Mouse (Mus musculus): ENCODE results near the gene Dnajc11. TPM values are rescaled to one million over a fixed set of nuclear protein-coding genes. Genes with fewer than 3 reads are reported as not detected.

The Dnajc11 gene
- total RNA-seq (2021): 10 to 100 TPM; 62.0 to 63.1 TPM

DNA sequence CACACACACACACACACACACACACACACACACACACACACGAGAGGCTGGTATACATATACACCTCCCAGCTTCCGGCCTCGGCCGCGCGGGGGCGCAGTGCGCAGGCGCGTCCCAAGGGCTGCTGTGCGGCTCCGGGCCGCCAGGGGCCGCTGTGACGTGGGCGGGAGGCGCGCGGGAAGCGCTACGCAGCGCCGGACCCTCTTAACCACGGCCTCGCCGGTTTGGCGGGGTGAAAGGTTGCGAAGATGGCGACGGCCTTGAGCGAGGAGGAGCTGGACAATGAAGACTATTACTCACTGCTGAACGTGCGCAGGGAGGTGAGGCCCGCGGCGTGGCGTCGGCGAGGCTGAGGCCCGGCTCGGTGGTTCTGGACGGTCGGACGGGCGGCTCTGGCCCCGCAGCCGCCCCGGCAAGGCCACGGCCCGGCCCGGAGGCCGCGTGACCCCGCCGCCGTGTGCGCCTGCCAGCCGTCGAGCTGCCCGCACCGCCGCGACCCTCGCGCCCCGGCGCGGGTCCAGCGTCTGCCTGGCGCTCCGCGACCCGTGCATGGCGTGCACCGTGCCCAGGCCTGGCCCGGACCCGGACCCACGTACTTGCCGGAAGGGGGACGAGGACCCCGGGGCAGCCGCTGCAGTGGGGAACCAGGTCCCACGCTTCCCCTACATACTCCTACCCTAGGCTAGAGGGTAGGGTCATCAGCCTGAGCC is at the start of gene Dnajc11:
Dnajc11 (plus strand) TSS at position 187 of the 710 bp plus-strand sequence.
- DNase-seq: peak; percentile 93 to 94

DNA sequence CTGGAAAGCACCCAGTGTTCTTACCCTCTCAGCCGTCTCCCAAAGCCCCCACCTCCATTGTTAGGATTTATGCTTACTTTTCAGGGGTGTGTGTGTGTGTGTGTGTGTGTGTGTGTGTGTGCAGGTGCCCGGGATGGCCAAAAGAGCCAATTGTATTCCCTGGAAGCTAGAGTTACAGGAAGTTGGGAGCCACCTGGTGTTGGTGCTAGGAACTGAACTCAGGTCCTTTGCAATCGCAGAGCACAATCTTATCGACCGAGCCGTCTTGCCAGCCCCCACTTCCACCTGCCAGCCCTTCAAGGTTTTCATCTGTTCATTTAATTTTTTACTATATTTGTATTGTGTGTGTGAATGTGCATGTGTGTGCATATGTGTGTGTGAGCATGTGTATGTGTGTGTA is 40.2 kb upstream of the Dnajc11 start:
- DNase-seq: no peak

DNA sequence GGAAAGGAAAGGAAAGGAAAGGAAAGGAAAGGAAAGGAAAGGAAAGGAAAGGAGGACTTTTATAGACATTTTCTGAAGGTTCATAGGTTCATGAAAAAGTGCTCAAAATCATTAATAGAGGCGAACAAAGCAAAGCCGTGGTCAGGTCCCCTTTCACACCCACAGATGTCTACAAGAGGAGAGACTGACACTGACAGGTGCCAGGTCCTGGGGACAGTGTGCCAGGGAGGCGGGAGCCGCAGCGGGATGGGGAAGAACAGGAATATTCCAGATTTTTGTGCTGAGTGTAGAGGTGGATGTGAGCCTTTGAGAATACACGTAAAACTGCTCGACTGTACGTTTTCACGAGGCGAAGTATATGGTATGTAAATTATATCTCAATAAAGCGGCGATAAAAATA is 38.6 kb upstream of the Dnajc11 start:
- DNase-seq: no peak

DNA sequence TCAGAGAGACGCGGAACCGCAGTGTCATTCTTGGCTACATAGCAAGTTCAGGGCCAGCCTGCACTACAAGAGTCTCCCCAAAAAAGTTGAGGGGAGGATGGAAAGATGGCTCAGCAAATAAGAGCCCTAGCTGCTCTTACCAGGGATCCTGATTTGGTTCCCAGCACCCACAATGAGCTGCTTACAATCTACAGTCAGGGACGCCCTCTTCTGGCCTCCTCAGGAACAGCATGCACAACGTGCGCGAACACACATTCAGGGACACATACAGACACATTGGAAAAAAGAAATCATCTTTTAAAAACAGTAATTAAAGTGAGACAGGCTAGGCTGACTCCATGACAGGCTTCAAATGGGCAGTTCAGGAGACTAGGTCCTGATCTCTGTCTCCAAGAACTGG is 37.9 kb upstream of the Dnajc11 start:
- DNase-seq: no peak

DNA sequence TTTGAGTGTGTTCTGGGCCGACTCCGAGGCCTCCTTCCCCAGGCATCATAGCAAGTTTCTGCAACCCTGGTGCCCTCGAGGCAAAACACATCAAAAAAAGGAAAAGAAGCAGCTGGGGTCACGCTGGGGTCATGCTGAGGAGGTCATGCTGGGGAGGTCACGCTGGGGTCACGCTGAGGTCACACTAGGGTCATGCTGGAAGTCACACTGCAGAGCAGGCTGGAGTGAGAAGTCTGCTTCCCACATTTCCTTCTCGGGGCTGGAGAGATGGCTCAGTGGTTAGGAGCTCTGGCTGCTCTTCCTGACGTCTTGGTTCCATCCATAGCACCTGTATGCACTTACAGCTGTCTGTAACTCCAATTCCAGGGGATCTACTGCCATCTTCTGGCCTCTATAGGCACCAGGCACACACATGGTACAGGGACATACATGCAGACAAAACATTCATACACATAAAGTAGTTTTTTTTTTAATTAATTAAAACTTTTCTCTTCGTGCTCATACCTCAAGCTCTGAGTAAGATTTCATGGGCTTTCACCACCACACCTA is 36.3 kb upstream of the Dnajc11 start:
- no peak for DNase-seq

DNA sequence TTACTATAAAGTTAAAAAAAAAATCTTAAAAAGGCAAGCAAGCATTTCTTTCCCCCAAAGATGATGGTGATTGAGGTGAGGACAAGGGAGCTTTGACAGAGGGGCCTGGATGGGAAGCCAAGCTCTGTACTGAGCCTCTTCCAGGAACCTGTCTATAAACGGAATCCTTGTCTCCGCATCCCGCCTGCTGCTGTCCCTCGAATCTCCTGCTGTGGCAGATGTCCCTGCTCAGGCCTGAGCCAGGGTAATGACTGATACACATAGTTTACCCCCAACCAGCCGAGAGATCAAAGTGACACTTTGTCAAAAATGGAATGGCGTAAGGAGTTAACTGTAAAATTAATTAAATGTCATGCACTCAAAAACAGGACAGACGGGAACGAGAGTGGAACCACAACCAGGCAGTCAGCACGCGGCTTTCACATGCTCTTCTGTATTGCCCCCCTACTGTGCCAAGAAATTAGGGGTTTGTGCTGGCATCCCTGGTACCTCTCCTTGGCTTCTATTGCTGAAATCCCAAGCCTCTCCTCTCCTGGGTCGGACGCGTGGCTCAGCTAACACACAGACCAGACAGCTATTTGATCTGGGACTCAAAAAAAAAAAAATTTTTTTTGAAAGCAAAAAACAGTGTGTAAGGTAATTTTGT is 34.8 kb upstream of the Dnajc11 start:
- DNase-seq: no peak

DNA sequence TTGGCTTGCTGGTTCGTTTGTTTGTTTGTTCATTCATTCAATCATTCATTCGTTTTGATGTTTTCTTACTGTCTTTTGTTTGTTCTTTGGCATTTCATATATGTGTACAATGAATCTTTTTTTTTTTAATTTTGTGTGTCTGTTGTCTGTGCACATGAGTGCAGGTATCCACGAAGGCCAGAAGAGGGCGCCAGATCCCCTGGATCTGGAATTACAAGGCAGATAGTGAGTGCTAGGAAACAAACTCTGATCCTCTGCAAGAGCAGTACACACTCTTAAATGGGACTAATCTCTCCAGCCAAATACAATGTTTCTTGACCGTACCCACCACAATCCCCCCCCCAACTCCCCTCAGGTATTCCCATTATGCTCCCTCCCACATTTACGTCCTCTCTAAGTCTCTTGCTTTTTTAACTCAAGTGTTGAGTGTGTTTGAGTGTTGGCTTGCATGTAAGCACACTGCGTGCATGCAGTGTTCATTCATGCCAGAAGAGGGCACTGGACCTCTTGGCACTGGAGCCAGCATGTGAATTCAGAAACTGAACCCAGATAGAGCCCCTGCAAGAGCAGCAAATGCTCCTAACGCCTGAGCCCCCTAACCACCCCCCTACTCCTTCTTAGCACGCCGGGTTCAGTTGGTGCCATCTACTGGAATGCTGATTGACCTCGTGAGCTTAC is 33.6 kb upstream of the Dnajc11 start:
- no peak for DNase-seq

DNA sequence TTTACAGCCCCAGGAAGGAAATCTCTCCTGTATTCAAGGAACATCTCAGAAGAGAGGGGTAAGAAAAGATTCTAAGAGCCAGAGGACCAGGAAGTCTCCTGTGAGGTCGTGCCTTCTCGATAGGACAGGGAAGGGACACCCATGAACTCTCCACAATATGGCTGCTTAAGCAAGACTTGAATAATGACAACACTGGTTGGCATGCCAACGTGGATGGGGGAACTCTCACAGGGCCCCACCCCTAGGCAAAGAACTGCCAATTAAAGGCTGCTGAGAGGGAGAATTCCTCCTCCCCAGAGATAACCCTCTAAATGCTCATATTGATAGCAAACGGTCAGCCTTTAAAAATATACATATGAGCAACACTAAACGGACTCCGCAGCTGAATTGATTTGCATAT is 32.8 kb upstream of the Dnajc11 start:
- no peak for DNase-seq

DNA sequence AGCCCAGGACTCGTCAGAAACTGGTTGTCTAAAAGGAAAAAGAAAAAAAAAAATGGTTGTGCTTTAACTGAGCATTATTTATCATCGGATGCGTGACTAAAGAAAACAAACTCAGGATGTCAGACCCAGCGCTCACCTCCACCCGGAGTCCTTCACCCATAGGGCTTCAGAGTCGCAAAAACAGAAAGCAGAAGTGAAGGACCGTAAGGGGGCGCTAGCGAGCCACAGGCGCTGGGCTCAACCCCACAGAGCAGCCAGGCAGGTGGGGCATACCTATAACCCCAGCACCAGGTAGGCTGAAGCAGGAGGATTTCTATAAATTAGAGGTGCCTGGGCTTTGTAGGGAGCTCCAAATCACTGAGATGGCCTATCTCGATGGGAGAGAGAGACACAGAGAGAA is 32.1 kb upstream of the Dnajc11 start:
- no peak for DNase-seq

DNA sequence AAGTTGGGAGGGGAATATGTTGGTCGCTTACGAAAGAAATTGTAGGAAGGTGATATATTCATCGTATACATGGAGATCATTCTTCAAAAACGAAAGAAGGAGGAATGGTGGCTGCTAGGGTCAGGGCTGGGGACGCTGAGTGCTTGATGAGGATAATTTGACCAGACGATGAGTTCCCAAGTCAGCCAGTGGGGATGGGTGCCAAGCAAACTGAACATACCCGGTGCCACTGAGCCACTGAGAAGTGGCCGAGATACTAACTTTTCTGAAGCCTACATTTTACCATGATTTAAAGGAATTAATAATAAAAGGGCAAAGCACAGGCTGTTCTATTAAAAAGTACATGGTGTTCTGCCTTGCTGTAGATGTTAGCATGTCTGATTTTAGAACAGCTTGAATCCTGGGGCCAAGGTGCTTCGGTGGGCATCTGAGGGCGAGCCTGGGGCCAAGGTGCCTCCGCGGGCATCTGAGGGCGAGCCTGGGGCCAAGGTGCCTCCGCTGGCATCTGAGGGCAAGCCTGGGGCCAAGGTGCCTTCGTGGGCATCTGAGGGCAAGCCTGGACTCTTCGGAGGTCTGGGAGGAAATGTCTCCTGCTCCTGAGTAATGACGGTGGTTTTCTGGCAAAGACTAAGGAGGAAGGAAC is 31.3 kb upstream of the Dnajc11 start:
- DNase-seq: no peak

DNA sequence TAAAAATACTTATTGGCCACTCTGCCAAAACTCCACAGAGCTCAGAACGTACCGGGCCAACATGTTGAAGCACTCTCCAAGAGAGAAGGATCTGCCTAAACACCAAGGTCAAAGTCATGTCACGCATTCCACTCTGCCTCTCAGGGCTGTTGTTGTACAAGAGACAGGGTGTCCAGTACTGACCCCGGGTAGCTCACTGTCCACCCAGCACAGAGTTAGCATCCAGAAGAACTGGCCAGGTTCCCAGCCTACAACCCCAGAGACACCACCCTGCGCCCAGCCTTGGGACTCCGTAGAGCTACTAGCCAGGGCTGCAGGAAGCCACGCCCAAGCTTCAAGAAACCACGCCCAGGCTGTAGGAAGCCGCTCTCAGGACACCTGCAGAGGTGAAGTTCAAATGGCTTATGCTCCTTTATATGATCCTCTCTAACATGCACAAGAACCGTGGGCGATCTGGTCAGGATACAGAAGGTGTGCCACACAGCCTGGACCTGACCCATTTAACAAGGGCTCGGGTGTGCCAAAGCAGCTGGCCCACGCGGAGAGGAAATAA is 30.7 kb upstream of the Dnajc11 start:
- no peak for DNase-seq

DNA sequence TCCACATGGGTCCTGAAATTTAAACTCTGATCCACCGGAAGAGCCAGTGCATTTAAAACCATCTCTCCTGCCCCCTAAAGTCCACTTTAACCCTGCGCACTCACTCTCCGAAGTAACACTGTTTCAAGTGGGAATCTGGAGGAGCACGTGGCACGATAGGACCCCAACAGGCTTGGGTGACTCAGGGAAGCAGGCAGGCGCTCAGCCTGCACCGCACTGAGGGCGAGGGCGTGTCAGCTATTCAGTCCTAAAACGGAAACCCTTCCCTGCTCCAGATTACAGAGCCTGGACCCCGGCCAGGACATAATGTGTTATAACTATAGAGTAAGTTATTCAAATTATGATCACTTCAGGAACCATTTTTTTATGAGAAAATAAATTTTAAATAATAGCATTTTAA is 29.4 kb upstream of the Dnajc11 start:
- DNase-seq: no peak

DNA sequence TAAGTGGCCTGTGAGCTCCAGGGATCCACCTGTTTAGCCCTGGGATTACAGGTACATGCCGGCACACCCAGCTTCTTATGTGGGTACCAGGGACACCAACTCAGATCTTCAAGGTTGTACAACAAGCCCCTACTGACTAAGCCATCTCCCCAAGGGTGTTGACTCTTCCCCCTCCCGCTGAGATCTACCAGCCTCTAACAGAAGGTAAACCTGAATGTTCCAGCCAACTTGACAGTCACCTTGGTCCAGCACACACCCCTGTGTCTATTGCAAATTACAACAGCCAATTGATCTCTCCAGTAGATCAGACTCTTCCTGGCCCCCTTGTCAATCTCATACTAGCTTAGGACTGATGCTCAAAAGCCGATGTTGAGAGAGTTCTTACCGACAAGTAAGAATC is 27.9 kb upstream of the Dnajc11 start:
- DNase-seq: no peak

DNA sequence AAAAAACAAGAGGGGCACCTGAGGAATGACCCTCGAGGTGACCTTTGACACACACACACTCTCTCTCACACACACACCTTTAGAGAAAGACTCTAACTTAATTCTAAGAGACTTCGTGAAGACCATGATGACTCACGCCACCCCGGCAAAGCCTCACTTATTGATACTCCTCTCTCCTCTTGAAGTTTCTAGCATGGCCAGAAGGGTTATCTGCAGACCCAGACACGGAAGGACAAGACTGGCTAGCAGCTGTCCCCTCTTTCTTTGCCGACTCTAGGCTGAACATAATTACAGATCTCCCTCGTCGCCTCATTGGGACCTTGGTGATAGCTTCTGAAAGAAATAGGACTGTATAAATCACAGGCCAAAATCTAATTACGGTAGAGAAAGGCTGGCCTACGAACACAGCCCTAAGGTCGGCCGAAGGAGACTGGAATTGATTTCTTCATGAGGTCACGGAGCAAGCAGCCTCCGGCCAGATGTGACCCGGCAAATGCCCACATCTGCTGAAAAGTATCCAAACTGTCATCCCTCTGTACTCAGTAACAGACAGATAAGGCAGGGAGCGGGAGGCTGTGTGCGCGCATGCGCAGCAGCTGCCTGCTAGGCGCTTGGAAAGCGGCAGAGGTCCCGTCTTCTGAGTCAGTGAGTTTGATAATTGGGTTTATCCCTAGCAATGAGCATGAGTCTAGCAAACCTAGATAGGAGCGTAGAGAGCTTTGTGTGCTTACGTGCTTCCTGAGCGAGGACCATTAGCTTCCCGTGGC is 25.7 kb upstream of the Dnajc11 start:
- DNase-seq: no peak

DNA sequence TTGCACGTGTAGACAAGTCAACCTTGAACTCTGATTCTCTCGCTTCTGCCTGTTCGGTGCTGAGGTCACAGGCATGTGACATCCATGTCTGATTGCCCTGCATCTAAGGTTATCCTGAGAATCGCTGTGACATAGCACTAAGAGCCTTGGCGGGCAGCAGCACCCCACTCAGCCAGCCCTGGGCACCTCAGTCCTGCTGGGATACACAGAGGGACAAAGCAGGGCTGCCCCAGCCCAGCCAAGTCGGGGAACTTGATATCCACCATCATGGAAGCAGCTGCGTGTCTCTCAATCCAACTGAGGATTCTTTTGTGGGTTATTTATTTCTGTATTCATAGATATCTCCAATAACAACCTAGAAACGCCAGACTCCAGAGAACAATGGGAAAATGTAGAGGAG is 24.7 kb upstream of the Dnajc11 start:
- no peak for DNase-seq

DNA sequence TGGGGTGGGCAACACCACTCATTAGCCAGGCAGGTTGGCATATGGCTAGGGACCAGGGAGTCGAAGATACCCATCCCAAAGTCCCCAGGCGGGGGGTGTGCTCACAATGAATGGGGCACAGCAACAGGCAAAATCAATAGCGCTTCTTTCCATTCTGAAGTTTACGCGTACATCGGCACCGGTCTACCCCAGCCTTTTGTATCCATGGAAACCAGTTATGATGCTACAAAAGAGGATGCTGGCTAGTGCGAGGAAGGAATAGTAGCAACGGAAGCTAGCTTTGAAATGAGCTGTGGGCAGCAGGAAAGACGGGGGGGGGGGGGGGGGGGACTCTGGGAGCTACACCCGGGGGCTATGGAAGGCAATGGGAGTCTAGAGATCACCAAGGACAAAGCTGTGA is 17.2 kb upstream of the Dnajc11 start:
- no peak for DNase-seq

DNA sequence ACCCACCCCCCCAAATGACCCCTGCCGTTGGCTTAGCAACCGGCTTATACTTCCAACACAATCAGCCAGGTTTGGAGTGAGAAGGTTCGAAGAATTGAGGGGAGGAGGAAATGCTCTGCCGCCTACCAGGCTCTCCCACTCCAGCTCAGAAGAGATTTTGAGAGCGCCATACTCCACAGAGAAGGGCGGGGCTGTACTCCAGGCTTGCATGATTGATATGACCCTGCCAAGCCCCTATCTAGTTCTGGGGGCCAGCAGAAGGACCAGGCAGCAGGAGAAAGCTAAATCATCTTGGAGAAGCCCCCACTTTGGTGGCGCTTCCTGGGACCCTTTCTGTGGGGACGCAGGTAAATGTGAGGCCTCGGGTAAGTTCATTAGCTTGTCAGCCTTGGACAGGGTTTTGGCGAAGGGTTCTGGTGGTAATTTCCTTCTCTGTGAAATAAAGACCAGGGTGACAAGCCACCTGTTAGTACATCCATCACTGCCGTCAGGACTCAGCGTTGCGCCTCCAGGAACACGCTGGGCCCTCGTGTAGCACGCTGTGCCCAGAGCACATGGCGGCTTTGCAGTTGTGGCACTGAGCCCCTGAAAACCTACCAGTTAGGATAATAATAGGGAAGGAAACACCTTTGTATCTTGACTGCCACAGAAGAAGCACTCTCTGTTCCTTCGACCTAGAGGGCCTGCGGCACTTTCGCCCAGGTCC is 14.2 kb upstream of the Dnajc11 start:
- no peak for DNase-seq

DNA sequence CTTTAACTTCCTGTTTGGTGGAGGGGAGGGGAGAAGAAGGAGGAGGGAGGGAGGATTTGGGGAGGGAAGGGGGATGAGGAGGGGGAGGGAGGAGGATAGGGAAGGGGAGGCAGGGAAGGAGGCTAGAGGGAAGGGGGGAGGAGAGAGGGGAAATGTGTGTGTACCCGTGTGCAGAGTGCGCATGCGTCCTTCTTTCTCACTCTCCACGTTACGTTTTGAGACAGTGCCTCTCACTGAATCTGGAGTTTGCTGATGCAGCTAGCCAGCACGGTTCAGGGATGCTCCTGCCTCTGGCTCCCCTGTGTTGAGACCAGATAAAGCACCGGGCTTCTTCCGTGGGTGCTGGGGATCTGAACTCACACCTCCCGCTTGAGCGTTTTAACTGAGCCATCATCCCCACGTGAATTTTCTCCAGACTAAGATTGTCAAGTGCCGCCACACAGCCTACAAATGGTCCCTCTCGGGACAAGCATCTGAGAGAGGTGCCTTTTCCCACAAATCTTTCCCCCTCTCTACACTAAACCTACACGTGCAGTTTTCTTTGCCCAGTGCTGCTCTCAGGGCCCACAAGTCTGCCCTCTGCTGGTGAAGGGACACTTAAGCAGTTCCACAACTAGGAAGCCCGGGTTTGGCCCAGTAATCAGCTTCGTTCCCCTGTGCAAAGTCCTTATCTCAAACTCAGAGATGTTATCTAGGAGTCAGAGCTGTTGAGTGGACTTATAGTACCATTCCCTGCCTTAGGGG is 13.4 kb upstream of the Dnajc11 start:
- no peak for DNase-seq

DNA sequence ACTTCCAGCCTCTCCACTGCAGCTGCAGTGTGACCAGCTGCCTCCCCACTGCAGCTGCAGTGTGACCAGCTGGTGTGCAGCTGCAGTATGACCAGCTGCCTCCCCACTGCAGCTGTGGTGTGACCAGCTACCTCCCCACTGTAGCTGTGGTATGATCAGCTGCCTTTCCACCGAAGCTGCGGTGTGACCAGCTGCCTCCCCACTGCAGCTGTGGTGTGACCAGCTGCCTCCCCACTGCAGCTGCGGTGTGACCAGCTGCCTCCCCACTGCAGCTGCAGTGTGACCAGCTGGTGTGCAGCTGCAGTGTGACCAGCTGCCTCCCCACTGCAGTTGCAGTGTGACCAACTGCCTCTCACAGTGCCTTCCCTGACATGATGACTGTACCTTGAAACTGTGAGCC is 11.4 kb upstream of the Dnajc11 start:
- DNase-seq: no peak
